Mouse (Mus musculus) spleen, adult 2 months (tissue): ENCODE data around the gene Tinagl1.

Experiments
- CTCF ChIP-seq: fragments of 200-500 bp; IDR thresholded peaks from 2 replicates; pipeline ENCODE4 v1.5.1; 2011; ENCODE audit warnings: mild to moderate bottlenecking, inconsistent platforms; ENCODE audit not compliant: insufficient read depth, insufficient read length, insufficient replicate concordance; ENCODE audit errors: extremely low read depth
- POLR2A ChIP-seq: fragments of 200-500 bp; IDR thresholded peaks from 2 replicates; pipeline ENCODE4 v1.6.1; 2011; ENCODE audit warnings: low read depth, low read length, inconsistent platforms

- no peak for TF ChIP-seq POLR2A
- no peak for TF ChIP-seq CTCF
Measured at GRCm38 (mm10) chr4:130192266-130192665, 17.3 kb upstream of the Tinagl1 start.
